Mouse (Mus musculus) megakaryocyte-erythroid progenitor cell, adult 5-6 weeks (primary cell): ENCODE results near the gene Helz. TPM values are rescaled to one million over a fixed set of nuclear protein-coding genes. Genes with fewer than 3 reads are reported as not detected.
A peak's percentile ranks its signal among the peaks of the same experiment; 100 is the strongest.
"Not testable (repeated sequence)": the region's sequence is repeated elsewhere in the genome, so short reads cannot be mapped to it uniquely, and the experiment has no call there.

Experiments
- ATAC-seq: replicated peaks from 2 replicates; pipeline ENCODE4 v1.8.0; 2016; ENCODE audit warnings: mild to moderate bottlenecking, inconsistent platforms; ENCODE audit not compliant: severe bottlenecking, poor library complexity, low FRiP score, low TSS enrichment
- total RNA-seq, 2 experiments: library from RNA; stranded (forward) in 1 of 2; stranded (reverse) in 1 of 2; fragments of 200-1000, 215-1000 nt in 1 of 2; fragments of >200 nt in 1 of 2; fragmentation: Nextera tagmentation in 1 of 2; gene quantifications; 2 replicates each; pipeline ENCODE4 v1.2.3; 2014 to 2017

Helz gene
- total RNA-seq, 2 experiments from 2014 or later = 22.3 to 37.3 TPM

GRCm38 (mm10) chr11:107545747-107546476 is 1.8 kb upstream of the Helz start:
- no peak for ATAC-seq

- ATAC-seq = 0 out of 2 replicates have a peak, but pooled peaks have one; percentile 12
Measured at GRCm38 (mm10) chr11:107546667-107547301, 946 bp upstream of the Helz start.

- no peak for ATAC-seq
Measured at GRCm38 (mm10) chr11:107548204-107548975, 660 bp downstream of the Helz start.

GRCm38 (mm10) chr11:107559874-107560273 is 12.1 kb downstream of the Helz start:
- ATAC-seq = no peak

GRCm38 (mm10) chr11:107567431-107567830 is 19.7 kb downstream of the Helz start:
- no peak for ATAC-seq

- no peak for ATAC-seq
Measured at GRCm38 (mm10) chr11:107568466-107568995, 20.8 kb downstream of the Helz start.

- ATAC-seq = not testable (repeated sequence)
Measured at GRCm38 (mm10) chr11:107570891-107571290, 23.2 kb downstream of the Helz start.

GRCm38 (mm10) chr11:107571318-107571717 is 23.6 kb downstream of the Helz start:
- ATAC-seq = no peak

- no peak for ATAC-seq
Measured at GRCm38 (mm10) chr11:107572551-107572950, 24.8 kb downstream of the Helz start.

GRCm38 (mm10) chr11:107573061-107573692 is 25.4 kb downstream of the Helz start:
- ATAC-seq = peak; percentile 57

- ATAC-seq = no peak
Measured at GRCm38 (mm10) chr11:107573847-107574246, 26.1 kb downstream of the Helz start.

GRCm38 (mm10) chr11:107574811-107575705 is 27.3 kb downstream of the Helz start:
- no peak for ATAC-seq

- ATAC-seq = no peak
Measured at GRCm38 (mm10) chr11:107576186-107576585, 28.5 kb downstream of the Helz start.

GRCm38 (mm10) chr11:107577400-107577799 is 29.7 kb downstream of the Helz start:
- no peak for ATAC-seq

GRCm38 (mm10) chr11:107578226-107578625 is 30.5 kb downstream of the Helz start:
- no peak for ATAC-seq

GRCm38 (mm10) chr11:107580786-107581185 is 33.1 kb downstream of the Helz start:
- no peak for ATAC-seq

GRCm38 (mm10) chr11:107584660-107585451 is 37.1 kb downstream of the Helz start:
- no peak for ATAC-seq

- ATAC-seq = not testable (repeated sequence)
Measured at GRCm38 (mm10) chr11:107586129-107586528, 38.4 kb downstream of the Helz start.
